7 mouse cellular contexts compared by ENCODE assay signal in genomic region chr7:122470370-122471280, GRCm38 (mm10).
DNase-seq lines count a peak whose midpoint lies in the region; ATAC-seq lines count a peak whose summit lies in the region.

No protein-coding gene starts in this region.

- H3K36me3 ChIP-seq in hindbrain, embryonic 15.5 days, result no peaks in the 10 kb centered on the region
- H3K36me3 ChIP-seq in midbrain, embryonic 10.5 days, result no peaks in the 10 kb centered on the region

- no peaks in the 10 kb centered on the region for H3K27me3 ChIP-seq in hindbrain, embryonic 15.5 days
- H3K27me3 ChIP-seq in midbrain, embryonic 10.5 days (ENCODE audit: low read depth, poor library complexity, severe bottlenecking), result no peaks in the 10 kb centered on the region

- DNase-seq in ZHBTc4 (ENCODE audit: low read depth, low spot score), result peak; percentile 87
- DNase-seq in cerebellum, adult 8-10 months, result peak; percentile 80
- peak; percentile 32 to 86 for DNase-seq in frontal cortex, adult 2 months (ENCODE audit: extremely low spot score in 1 of 2, low spot score in 1 of 2)
- DNase-seq in left cerebral cortex, adult 18-20 months (ENCODE audit: low spot score in 2 of 2), result peak; percentile 78 to 82
- DNase-seq in midbrain, embryonic 10.5 days (ENCODE audit: low spot score), result peak; percentile 77
- DNase-seq in right cerebral cortex, postnatal 4 days, result peak; percentile 76

- H3K27ac ChIP-seq in hindbrain, embryonic 15.5 days (replicated peaks), result no peak overlapping the region
- H3K27ac ChIP-seq in midbrain, embryonic 10.5 days (replicated peaks), result no peak overlapping the region

- H3K4me2 ChIP-seq in hindbrain, embryonic 15.5 days, result no peak overlapping the region

- H3K4me1 ChIP-seq in hindbrain, embryonic 15.5 days (replicated peaks), result no peaks in the 10 kb centered on the region
- H3K4me1 ChIP-seq in midbrain, embryonic 10.5 days, result 0 out of 2 replicates have a peak, but pooled peaks cover 11% of the 10 kb centered on the region

- no peak overlapping the region for H3K9ac ChIP-seq in hindbrain, embryonic 15.5 days

- 57% methylated on average over 18 of the region's 18 CpGs for WGBS in hindbrain, embryonic 15.5 days
- 57% methylated on average over 18 of the region's 18 CpGs for WGBS in midbrain, embryonic 10.5 days

- peak; percentile 51; the same call in 1 of the 2 replicates for ATAC-seq in hindbrain, embryonic 15.5 days (ENCODE audit: low FRiP score, low read depth)

- no peaks in the 10 kb centered on the region for H3K9me3 ChIP-seq in hindbrain, embryonic 15.5 days
- peaks cover 7% of the 10 kb centered on the region; the same call in 1 of the 2 replicates for H3K9me3 ChIP-seq in midbrain, embryonic 10.5 days (replicated peaks)

- H3K4me3 ChIP-seq in hindbrain, embryonic 15.5 days, result no peak overlapping the region
- H3K4me3 ChIP-seq in midbrain, embryonic 10.5 days, result no peak overlapping the region
